Mouse (Mus musculus) heart, postnatal 14 days (tissue): ENCODE measurements around the gene Dnaja1. TPM values are rescaled to one million over a fixed set of nuclear protein-coding genes. Genes with fewer than 3 reads are reported as not detected.

Experiments used
- DNase-seq, 2 experiments: peaks; one replicate each; pipeline ENCODE4 v3.0.0; 2021 to 2022
- intact Hi-C: fragments of 180-260 bp; cut with DNase I; formaldehyde crosslinking; loops from one replicate; pipeline ENCODE4 v1.15.1; 2025
- total RNA-seq, 2 experiments: library from RNA; stranded (reverse); gene quantifications; 2 replicates each; pipeline ENCODE4 v1.2.3; 2021

The Dnaja1 gene
- total RNA-seq, 2 experiments from 2014 or later: 79.5 to 110 TPM

DNA sequence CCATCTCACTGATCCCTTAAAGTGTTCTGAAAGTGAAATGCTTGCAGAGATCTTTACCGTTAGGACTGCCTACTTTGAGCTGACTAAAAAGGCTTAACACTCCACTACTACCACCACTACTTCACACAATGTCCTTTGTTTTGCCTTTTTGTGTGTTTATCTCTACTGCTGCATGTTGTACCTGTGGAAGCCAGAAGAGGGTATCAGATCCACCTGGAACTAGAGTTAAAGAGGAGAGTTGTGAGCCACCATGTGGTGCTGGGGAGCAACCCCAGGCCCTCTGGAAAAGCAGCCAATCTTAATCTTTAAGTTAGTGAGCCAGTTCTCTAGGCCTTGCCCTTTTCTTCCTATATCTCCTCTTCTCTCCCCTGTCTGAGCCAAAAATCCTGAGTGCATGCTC lies 5.3 kb downstream of the Dnaja1 start:
- intact Hi-C loops: no loop called here
- no peak for DNase-seq

DNA sequence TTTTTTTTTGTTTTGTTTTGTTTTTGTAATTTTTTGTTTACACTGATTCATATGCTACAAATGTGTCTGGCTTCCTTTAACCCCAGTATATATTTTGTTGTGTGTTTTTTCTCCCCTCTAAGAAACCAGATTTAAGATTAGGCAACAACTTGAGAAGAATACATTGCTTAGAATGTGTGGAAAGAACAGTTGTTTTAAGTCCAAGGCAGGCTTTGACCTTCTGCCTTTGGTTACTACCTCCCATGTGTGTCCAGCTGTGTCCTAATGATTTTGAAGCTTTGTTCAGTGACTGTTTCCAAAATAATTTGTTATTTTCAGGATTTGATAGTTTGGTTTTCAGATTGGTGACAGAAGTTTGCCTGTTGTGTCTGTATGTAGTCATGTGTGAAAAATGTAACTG lies 9.3 kb downstream of the Dnaja1 start:
- intact Hi-C loops: no loop called here

DNA sequence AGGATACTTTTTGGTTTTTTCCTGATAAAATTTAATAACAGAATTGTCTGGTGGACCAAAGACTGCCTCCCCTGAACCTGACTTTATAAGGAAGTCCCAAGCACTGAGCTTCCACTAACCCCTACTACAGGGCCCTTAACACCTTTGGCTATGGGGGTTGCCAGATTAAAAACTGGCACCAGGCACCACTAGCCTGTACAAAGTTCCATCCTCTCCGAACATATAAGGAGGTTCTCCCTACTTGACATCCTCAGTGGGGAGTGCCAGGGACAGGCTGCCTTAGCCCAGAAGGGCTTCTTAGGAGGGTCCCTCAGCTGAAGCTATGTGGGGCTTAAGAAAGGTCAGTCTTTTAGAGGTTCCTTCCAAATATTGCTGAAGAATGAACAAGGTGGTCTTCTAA lies 13.4 kb downstream of the Dnaja1 start:
- DNase-seq: no peak
- intact Hi-C loops: no loop called here

More for the DNA sequence above, 9.3 kb downstream of the Dnaja1 start:
- DNase-seq: no peak

DNA sequence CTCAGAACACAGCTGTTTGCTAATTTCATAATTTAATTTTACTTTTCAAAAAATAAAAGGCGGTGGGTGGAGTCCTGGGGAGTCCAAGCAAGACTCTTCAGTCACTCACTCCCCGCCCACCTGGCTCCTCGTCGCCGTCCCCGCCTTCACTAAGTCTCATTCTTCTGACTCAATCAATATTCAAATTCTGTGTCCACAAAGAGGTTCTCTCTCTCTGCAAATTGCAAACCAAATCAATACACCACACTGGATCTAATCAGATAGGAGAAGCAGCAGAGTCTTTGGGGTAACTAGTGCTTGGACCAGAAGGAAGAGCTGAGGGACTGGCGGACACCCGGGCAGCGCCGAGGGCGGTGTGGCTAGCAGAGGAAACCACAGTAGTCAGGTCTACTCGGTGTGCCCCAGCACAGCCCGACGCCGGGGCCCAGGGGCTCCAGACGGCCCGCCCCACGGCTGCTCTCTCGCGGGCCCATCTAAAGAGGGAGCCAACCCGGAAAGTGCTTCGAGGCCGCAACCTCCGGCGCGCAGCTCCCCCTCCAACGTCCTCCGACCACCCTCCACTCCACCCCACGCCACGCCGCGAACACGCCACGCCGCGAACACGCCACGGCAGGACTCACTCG lies 35.3 kb downstream of the Dnaja1 start:
- DNase-seq: no peak
- intact Hi-C loops: no loop called here

GRCm38 (mm10) chr4:40757780-40758420 lies 36.0 kb downstream of the Dnaja1 start, which contains the start of gene Smu1:
TSS of gene Smu1 (minus strand) at chr4:40757923.
- peak; percentile 96 to 99 for DNase-seq
- intact Hi-C loops: no loop called here

DNA sequence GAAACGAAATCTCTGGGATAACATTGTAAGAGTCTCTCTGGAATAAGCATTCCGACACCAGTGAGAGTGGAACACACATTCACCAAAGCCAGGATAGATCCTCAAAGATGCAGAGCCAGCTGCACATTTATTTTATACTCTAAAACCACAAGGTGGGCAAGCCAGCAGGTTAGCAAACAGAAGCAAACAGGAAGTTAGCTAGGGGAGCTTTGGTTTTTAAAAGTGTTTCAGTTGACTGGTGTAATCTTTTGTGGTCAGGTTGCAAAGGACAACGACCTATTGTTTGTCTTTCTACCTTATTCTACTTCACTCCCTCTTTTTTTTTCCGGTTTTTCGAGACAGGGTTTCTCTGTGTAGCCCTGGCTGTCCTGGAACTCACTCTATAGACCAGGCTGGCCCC lies 37.9 kb downstream of the Dnaja1 start:
- DNase-seq: no peak
- intact Hi-C loops: no loop called here

DNA sequence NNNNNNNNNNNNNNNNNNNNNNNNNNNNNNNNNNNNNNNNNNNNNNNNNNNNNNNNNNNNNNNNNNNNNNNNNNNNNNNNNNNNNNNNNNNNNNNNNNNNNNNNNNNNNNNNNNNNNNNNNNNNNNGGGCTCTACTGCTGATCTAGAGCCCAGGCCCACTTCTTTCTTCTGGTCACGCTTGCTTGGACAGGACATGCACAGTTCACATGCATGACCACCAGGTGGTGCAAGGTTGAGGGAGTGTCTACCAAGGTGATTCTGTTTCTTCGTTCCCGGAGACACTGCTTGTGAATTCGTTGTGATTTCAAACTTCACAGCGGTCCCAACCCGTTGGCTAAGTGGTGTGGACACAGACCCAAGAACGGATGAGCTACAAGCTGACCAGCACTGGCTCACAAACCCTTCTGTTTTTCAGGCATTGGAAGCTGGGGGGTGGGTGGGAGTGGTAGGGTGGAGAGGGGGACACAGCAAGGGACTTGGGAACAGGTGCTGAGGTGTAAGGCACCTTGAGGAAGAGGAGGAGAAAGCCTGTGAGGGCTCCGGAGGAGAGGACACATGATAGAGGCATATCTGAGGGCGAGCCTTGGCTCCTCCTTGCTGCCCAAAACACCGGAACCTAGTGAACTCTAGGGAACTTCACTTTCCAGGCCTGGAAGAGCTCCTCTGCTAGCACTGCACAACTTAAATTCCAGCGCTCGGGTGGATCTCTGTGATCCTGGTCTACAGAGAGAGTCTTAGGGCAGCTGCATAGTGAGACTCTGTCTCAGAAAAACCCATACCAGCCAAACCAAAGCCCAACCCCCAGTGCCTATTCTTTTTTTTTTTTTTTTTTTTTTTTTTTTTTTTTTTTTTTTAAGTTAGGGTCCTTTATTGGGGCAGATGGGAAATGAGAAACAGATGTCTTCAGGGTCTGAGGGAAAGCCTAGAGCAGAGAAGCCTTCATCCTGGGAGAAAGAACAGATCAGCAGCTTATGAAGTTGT lies 52.6 kb downstream of the Dnaja1 start:
- intact Hi-C loops: loop anchor here (1.0 to 10.0 kb wide), 5 partner anchors 43 to 340 kb away; partner anchors contain the start of genes Bag1 and Chmp5
- DNase-seq: peak; percentile 82 to 88

DNA sequence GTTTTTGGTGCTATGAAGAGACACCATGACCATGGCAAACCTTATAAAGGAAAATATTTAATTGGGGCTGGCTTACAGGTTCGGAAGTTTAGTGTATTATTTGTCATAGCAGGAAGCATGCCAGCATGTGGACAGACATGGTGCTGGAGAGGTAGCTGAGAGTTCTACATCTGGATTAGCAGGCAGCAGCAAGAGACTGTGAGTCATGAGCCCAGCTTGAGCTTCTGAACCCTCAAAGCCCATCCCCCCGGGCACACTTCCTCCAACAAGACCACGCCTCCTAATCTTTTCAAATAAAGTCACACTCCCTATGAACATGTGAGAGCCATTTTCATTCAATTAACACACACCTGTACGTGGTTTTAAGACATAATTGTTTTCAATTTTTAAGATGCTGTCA lies 54.5 kb downstream of the Dnaja1 start:
- DNase-seq: no peak
- intact Hi-C loops: loop anchor here (5.0 to 10.0 kb wide), 2 partner anchors 41 to 338 kb away; no protein-coding TSS in a partner anchor

- DNase-seq: no peak
- intact Hi-C loops: loop anchor here (5.0 to 10.0 kb wide), 2 partner anchors 40 to 338 kb away; no protein-coding TSS in a partner anchor
Observed at GRCm38 (mm10) chr4:40777116-40777515, 55.2 kb downstream of the Dnaja1 start.

- intact Hi-C loops: loop anchor here (5.0 to 10.0 kb wide), 2 partner anchors 39 to 336 kb away; no protein-coding TSS in a partner anchor
- DNase-seq: peak in 1 of 2 experiments; percentile 24
Observed at GRCm38 (mm10) chr4:40778656-40779055, 56.7 kb downstream of the Dnaja1 start.

DNA sequence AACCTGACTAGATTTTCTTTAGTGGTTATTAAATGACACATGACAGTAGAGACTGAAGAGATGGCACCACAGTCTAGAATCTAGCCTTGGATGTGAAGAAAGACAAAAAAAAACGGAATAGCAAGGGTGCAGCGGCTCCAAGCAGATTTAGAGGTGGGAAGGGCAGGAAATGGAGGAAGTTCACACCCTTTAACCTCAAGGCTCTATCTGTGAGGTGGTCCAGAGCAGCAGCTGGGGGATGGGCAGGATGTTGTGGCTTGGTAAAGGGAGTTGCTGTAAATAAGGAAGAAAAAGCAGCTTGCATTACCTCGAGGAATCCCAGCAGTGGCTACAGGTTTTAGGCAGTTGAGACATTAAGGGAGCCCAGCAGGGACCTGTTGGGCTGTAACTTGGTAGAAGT lies 59.2 kb downstream of the Dnaja1 start:
- DNase-seq: peak; percentile 41 to 42
- intact Hi-C loops: no loop called here

GRCm38 (mm10) chr4:40781797-40782495 lies 60.0 kb downstream of the Dnaja1 start:
- DNase-seq: no peak
- intact Hi-C loops: no loop called here

DNA sequence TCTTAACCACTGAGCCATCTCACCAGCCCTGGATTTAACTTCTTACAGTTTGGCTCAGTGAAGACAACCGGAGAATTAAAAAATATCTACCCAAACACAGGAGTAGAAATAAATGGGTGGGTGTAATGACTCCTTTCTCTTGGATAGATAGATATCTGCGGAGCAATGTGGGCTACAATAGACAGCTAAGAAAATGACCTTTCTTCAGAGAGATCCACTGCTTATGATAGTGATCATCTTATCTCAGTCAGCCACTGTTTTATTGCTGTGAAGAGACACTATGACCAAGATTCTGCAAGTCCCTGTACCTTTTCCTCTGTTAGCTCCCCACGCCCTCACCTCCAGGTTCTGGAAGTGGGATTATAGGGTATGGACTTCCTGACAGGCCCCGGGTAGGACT lies 61.1 kb downstream of the Dnaja1 start:
- intact Hi-C loops: no loop called here
- no peak for DNase-seq

GRCm38 (mm10) chr4:40784556-40785169 lies 62.7 kb downstream of the Dnaja1 start:
- DNase-seq: peak; percentile 68 to 73
- intact Hi-C loops: no loop called here

DNA sequence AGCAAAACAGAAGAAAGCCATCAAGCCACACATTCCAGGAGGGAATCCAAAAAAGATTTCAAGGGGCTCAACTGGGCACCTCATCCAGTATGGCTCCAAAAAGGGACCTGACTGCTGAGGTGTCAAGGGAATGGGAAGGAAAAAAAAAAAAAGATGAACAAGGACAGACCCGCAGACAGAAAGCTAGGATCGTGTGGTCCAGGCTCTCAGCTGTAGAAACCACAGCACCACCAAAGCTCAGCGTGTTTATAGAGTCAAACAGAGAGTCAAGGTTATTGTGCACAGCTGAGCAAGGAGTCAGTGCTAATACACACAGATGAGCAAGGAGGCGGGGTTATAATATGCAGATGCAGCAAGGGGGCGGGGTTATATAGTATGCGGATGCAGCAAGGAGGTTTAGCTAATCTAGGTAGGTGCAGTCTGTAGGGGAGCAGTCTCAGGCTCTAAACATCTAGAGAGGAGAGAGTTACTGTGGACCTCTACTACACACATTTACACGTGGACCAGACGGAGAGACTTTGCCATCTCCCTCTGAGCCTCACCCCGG lies 63.7 kb downstream of the Dnaja1 start:
- DNase-seq: no peak
- intact Hi-C loops: no loop called here

GRCm38 (mm10) chr4:40786578-40786977 lies 64.6 kb downstream of the Dnaja1 start:
- intact Hi-C loops: no loop called here

More at GRCm38 (mm10) chr4:40786578-40786977, 64.6 kb downstream of the Dnaja1 start:
- no peak for DNase-seq
